Mouse (Mus musculus): ENCODE measurements around the gene Lgals3bp. TPM values are rescaled to one million over a fixed set of nuclear protein-coding genes. Genes with fewer than 3 reads are reported as not detected.

The Lgals3bp gene
- total and polyA plus RNA-seq, 3 experiments, result 67.3 to 338 (median 146) TPM

GRCm38 (mm10) chr11:118365171-118365570 lies 36.7 kb downstream of the Lgals3bp start:
- H3K9me3 ChIP-seq (replicated peaks; ENCODE audit: low read length), result peaks cover 5% of the 10 kb centered on the region
- no peak overlapping the region for H3K27ac ChIP-seq (ENCODE audit: insufficient read depth, low read depth)
- no peaks in the 10 kb centered on the region for H3K36me3 ChIP-seq (replicated peaks in 1 of 2; ENCODE audit: control insufficient read depth in 1 of 2, insufficient read depth in 1 of 2, low read length in 1 of 2)
- no peak overlapping the region for H3K9ac ChIP-seq (ENCODE audit: insufficient read depth, low read depth)
- DNase-seq (ENCODE audit: extremely low read depth), result no peak
- in situ Hi-C loops (cut with MboI; ENCODE audit: low pct_ligation_motif_present, low pct_unique_long_range_greater_than_20kb, low sequenced_read_pairs) (no loop called here), dilution Hi-C loops (cut with MboI; ENCODE audit: extremely low pct_ligation_motif_present, extremely low pct_unique_long_range_greater_than_20kb, low sequenced_read_pairs) (no loop called here)
- no peak overlapping the region for H3K4me2 ChIP-seq (ENCODE audit: insufficient read depth, low read depth, poor library complexity, severe bottlenecking)
- peaks cover 37% of the 10 kb centered on the region for H3K27me3 ChIP-seq (replicated peaks)
- H3K4me3 ChIP-seq (replicated peaks in 1 of 3; ENCODE audit: low read depth in 2 of 3, low read length in 2 of 3, poor library complexity in 1 of 3), result no peak overlapping the region
- peaks cover 22 to 34% of the 10 kb centered on the region in 2 experiments for H3K4me1 ChIP-seq (ENCODE audit: control insufficient read depth in 1 of 2, insufficient read depth in 2 of 2)
- H3K79me2 ChIP-seq (replicated peaks; ENCODE audit: control insufficient read depth, extremely low read depth, insufficient read depth, poor library complexity, severe bottlenecking), result no peaks in the 10 kb centered on the region
- no peak for TF ChIP-seq CTCF (conservative IDR thresholded peaks at IDR 0.05 in 1 of 2, IDR thresholded peaks at IDR 0.05 in 1 of 2; ENCODE audit: low read depth in 2 of 2, low read length in 2 of 2)
- no peak for TF ChIP-seq POLR2A (IDR thresholded peaks at IDR 0.05; ENCODE audit: low read depth, low read length)
- TF ChIP-seq EP300 (IDR thresholded peaks at IDR 0.05; ENCODE audit: low read length), result no peak
- TF ChIP-seq USF2 (conservative IDR thresholded peaks at IDR 0.05; ENCODE audit: low read depth, low read length), result no peak
- no peak for TF ChIP-seq USF1 (IDR thresholded peaks at IDR 0.05; ENCODE audit: low read depth, low read length)
- no peak for TF ChIP-seq KAT2A (IDR thresholded peaks at IDR 0.05; ENCODE audit: insufficient replicate concordance, low read length)
- no peak for TF ChIP-seq MXI1 (IDR thresholded peaks at IDR 0.05; ENCODE audit: low read depth, low read length)
- TF ChIP-seq NELFE (IDR thresholded peaks at IDR 0.05; ENCODE audit: low read depth, low read length), result no peak
- no peak for TF ChIP-seq ETS1 (conservative IDR thresholded peaks at IDR 0.05; ENCODE audit: low read depth, low read length)
- no peak for TF ChIP-seq RCOR1 (conservative IDR thresholded peaks at IDR 0.05; ENCODE audit: low read depth, low read length)
- TF ChIP-seq SMC3 (IDR thresholded peaks at IDR 0.05; ENCODE audit: low read depth, low read length), result no peak
- no peak for TF ChIP-seq NRF1 (IDR thresholded peaks at IDR 0.05; ENCODE audit: low read depth, low read length)
- TF ChIP-seq ZNF384 (IDR thresholded peaks at IDR 0.05; ENCODE audit: low read depth, low read length), result no peak
- no peak for TF ChIP-seq PAX5 (IDR thresholded peaks at IDR 0.05; ENCODE audit: low read length)
- TF ChIP-seq RAD21 (IDR thresholded peaks at IDR 0.05; ENCODE audit: low read depth, low read length), result no peak
- no peak for TF ChIP-seq MAFK (IDR thresholded peaks at IDR 0.05; ENCODE audit: insufficient replicate concordance, low read length)

- H3K9me3 ChIP-seq (replicated peaks; ENCODE audit: low read length), result peaks cover 5% of the 10 kb centered on the region
- no peak overlapping the region for H3K4me3 ChIP-seq (replicated peaks in 1 of 3; ENCODE audit: low read depth in 2 of 3, low read length in 2 of 3, poor library complexity in 1 of 3)
- no peak overlapping the region for H3K4me2 ChIP-seq (ENCODE audit: insufficient read depth, low read depth, poor library complexity, severe bottlenecking)
- H3K4me1 ChIP-seq (ENCODE audit: control insufficient read depth in 1 of 2, insufficient read depth in 2 of 2), result peaks cover 14 to 26% of the 10 kb centered on the region in 2 experiments
- peaks cover 33% of the 10 kb centered on the region for H3K27me3 ChIP-seq (replicated peaks)
- DNase-seq (ENCODE audit: extremely low read depth), result no peak
- TF ChIP-seq USF2 (conservative IDR thresholded peaks at IDR 0.05; ENCODE audit: low read depth, low read length), result no peak
- no peak for TF ChIP-seq MAFK (IDR thresholded peaks at IDR 0.05; ENCODE audit: insufficient replicate concordance, low read length)
- TF ChIP-seq ZC3H11A (IDR thresholded peaks at IDR 0.05; ENCODE audit: low read depth, low read length), result no peak
- H3K9ac ChIP-seq (ENCODE audit: insufficient read depth, low read depth), result no peak overlapping the region
- in situ Hi-C loops (cut with MboI; ENCODE audit: low pct_ligation_motif_present, low pct_unique_long_range_greater_than_20kb, low sequenced_read_pairs) (no loop called here), dilution Hi-C loops (cut with MboI; ENCODE audit: extremely low pct_ligation_motif_present, extremely low pct_unique_long_range_greater_than_20kb, low sequenced_read_pairs) (no loop called here)
- H3K79me2 ChIP-seq (replicated peaks; ENCODE audit: control insufficient read depth, extremely low read depth, insufficient read depth, poor library complexity, severe bottlenecking), result no peaks in the 10 kb centered on the region
- no peaks in the 10 kb centered on the region for H3K36me3 ChIP-seq (replicated peaks in 1 of 2; ENCODE audit: control insufficient read depth in 1 of 2, insufficient read depth in 1 of 2, low read length in 1 of 2)
- H3K27ac ChIP-seq (ENCODE audit: insufficient read depth, low read depth), result no peak overlapping the region
These were observed 37.9 kb downstream of the Lgals3bp start for GRCm38 (mm10) chr11:118364021-118364420.

All from CH12.LX (cell line).